Mouse (Mus musculus): ENCODE results near the gene Cltc. TPM values are rescaled to one million over a fixed set of nuclear protein-coding genes. Genes with fewer than 3 reads are reported as not detected.
A peak's percentile ranks its signal among the peaks of the same experiment; 100 is the strongest.
"Not testable (repeated sequence)": the region's sequence is repeated elsewhere in the genome, so short reads cannot be mapped to it uniquely, and the experiment has no call there.

The Cltc gene
- polyA plus RNA-seq, 1 experiment: 326 TPM

DNA sequence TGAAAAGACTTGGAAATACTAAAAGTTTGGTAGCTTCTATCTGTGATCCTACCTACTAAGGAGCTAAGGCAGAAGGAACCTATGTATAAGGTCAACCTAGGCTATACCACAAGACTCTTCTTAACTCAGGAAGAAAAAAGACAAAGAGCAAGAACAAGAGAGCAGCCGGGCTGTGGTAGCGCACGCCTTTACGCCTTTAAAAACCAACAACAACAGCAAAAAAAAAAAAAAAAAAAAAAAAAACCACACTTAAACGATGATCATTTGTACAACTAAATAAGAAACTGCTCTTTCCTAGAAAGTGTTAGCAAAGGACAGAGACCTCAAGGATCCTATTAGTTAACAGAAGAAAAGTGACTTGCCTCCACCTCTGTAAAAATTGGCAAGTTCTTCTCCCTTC, 15.9 kb downstream of the Cltc start:
- Histone ChIP-seq H3K27ac (ENCODE audit: insufficient read depth, low read length) (no peak overlapping the region), H3K4me1 (ENCODE audit: control insufficient read depth, insufficient read depth, low read length) (peaks cover 8% of the 10 kb centered on the region; the same call in 1 of the 2 replicates), H3K4me3 (ENCODE audit: insufficient read depth, low read length) (no peak overlapping the region)
- TF ChIP-seq CTCF (IDR thresholded peaks at IDR 0.05; ENCODE audit: extremely low read depth, insufficient read depth, low read length) (no peak), POLR2A (IDR thresholded peaks at IDR 0.05; ENCODE audit: extremely low read depth, insufficient read depth, low read length) (no peak)

DNA sequence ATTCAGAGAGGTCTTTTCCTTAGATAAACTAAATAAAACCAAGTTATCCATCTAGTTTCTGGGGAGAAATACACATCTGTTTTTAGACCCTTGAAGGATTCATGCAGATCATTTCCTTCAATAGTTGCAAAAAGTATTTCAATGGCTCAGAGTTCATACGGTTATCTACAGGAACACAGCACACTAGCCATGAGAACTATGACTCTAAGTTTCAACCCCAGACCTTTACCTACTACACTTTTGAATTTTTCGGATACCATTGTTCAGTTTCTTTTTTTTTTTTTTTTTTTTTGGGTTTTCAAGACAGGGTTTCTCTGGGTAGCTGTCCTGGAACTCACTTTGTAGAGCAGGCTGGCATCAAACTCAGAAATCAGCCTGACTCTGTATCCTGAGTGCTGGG, 17.9 kb downstream of the Cltc start:
- no peak overlapping the region for H3K4me3 ChIP-seq (ENCODE audit: insufficient read depth, low read length)
- H3K4me1 ChIP-seq (ENCODE audit: control insufficient read depth, insufficient read depth, low read length): peaks cover 7% of the 10 kb centered on the region
- TF ChIP-seq POLR2A (IDR thresholded peaks at IDR 0.05; ENCODE audit: extremely low read depth, insufficient read depth, low read length) (no peak), CTCF (IDR thresholded peaks at IDR 0.05; ENCODE audit: extremely low read depth, insufficient read depth, low read length) (no peak)
- no peak overlapping the region for H3K27ac ChIP-seq (ENCODE audit: insufficient read depth, low read length)

GRCm38 (mm10) chr11:86738956-86739355, 18.4 kb downstream of the Cltc start:
- Histone ChIP-seq H3K4me1 (ENCODE audit: control insufficient read depth, insufficient read depth, low read length) (peaks cover 7% of the 10 kb centered on the region), H3K27ac (ENCODE audit: insufficient read depth, low read length) (no peak overlapping the region), H3K4me3 (ENCODE audit: insufficient read depth, low read length) (no peak overlapping the region)
- TF ChIP-seq CTCF (IDR thresholded peaks at IDR 0.05; ENCODE audit: extremely low read depth, insufficient read depth, low read length) (no peak), POLR2A (IDR thresholded peaks at IDR 0.05; ENCODE audit: extremely low read depth, insufficient read depth, low read length) (no peak)

GRCm38 (mm10) chr11:86738308-86738707, 19.1 kb downstream of the Cltc start:
- H3K4me1 ChIP-seq (ENCODE audit: control insufficient read depth, insufficient read depth, low read length); H3K27ac ChIP-seq (ENCODE audit: insufficient read depth, low read length); H3K4me3 ChIP-seq (ENCODE audit: insufficient read depth, low read length): not testable (repeated sequence)

DNA sequence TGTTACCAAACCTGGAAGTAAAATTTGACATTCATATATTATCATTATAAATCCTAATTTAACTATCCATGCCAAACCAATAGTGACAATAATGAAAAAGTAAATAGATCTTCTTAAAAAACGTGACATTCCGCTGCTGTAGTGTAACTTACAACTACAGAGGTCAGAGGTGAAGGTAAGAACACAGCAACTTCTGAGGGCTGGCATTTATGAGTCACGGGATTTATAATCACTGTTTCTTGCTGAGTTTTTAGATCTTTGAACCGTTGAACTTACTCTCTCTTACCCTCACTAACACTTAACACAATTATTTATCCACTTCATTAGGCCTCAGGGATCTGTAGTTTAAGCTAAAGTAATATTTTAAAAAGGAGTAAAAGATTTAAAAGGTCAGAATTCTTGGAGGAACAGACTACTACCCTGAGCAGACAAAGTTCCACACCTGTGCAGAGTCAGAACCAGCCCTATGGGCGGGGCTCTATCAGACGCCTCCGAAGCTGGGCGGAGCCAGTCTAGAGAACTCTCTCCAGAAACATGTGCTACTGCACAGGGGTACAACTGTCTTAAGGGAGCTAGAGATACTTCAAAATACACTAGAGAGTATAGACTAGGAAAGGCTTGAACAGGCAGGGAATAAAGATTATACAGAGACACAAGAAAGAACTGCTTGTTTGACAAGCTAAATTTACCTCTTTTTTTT, 19.9 kb downstream of the Cltc start:
- no peak overlapping the region for H3K27ac ChIP-seq (ENCODE audit: insufficient read depth, low read length)
- no peak overlapping the region for H3K4me3 ChIP-seq (ENCODE audit: insufficient read depth, low read length)
- peaks cover 6% of the 10 kb centered on the region for H3K4me1 ChIP-seq (ENCODE audit: control insufficient read depth, insufficient read depth, low read length)
- TF ChIP-seq POLR2A (IDR thresholded peaks at IDR 0.05; ENCODE audit: extremely low read depth, insufficient read depth, low read length) (no peak), CTCF (IDR thresholded peaks at IDR 0.05; ENCODE audit: extremely low read depth, insufficient read depth, low read length) (no peak)

GRCm38 (mm10) chr11:86734993-86735392, 22.4 kb downstream of the Cltc start:
- no peak overlapping the region for H3K4me3 ChIP-seq (ENCODE audit: insufficient read depth, low read length)
- H3K4me1 ChIP-seq (ENCODE audit: control insufficient read depth, insufficient read depth, low read length): peaks cover 6% of the 10 kb centered on the region
- TF ChIP-seq POLR2A (IDR thresholded peaks at IDR 0.05; ENCODE audit: extremely low read depth, insufficient read depth, low read length) (no peak), CTCF (IDR thresholded peaks at IDR 0.05; ENCODE audit: extremely low read depth, insufficient read depth, low read length) (no peak)
- H3K27ac ChIP-seq (ENCODE audit: insufficient read depth, low read length): no peak overlapping the region

- Histone ChIP-seq H3K4me3 (ENCODE audit: insufficient read depth, low read length) (no peak overlapping the region), H3K27ac (ENCODE audit: insufficient read depth, low read length) (peak overlapping the region; percentile 48), H3K4me1 (ENCODE audit: control insufficient read depth, insufficient read depth, low read length) (peaks cover 6% of the 10 kb centered on the region)
- TF ChIP-seq CTCF (IDR thresholded peaks at IDR 0.05; ENCODE audit: extremely low read depth, insufficient read depth, low read length) (no peak), POLR2A (IDR thresholded peaks at IDR 0.05; ENCODE audit: extremely low read depth, insufficient read depth, low read length) (no peak)
Measured at GRCm38 (mm10) chr11:86734241-86734939, 23.0 kb downstream of the Cltc start.

- Histone ChIP-seq H3K4me1 (ENCODE audit: control insufficient read depth, insufficient read depth, low read length) (peaks cover 6% of the 10 kb centered on the region), H3K27ac (ENCODE audit: insufficient read depth, low read length) (no peak overlapping the region), H3K4me3 (ENCODE audit: insufficient read depth, low read length) (no peak overlapping the region)
- no peak for TF ChIP-seq CTCF (IDR thresholded peaks at IDR 0.05; ENCODE audit: extremely low read depth, insufficient read depth, low read length)
- TF ChIP-seq POLR2A (IDR thresholded peaks at IDR 0.05; ENCODE audit: extremely low read depth, insufficient read depth, low read length): no peak
Measured at GRCm38 (mm10) chr11:86731443-86731842, 25.9 kb downstream of the Cltc start.

GRCm38 (mm10) chr11:86725607-86726006, 31.8 kb downstream of the Cltc start:
- H3K4me1 ChIP-seq (ENCODE audit: control insufficient read depth, insufficient read depth, low read length): no peaks in the 10 kb centered on the region
- H3K4me3 ChIP-seq (ENCODE audit: insufficient read depth, low read length): no peak overlapping the region
- no peak for TF ChIP-seq CTCF (IDR thresholded peaks at IDR 0.05; ENCODE audit: extremely low read depth, insufficient read depth, low read length)
- no peak overlapping the region for H3K27ac ChIP-seq (ENCODE audit: insufficient read depth, low read length)

- no peak overlapping the region for H3K27ac ChIP-seq (ENCODE audit: insufficient read depth, low read length)
- TF ChIP-seq CTCF (IDR thresholded peaks at IDR 0.05; ENCODE audit: extremely low read depth, insufficient read depth, low read length) (no peak), POLR2A (IDR thresholded peaks at IDR 0.05; ENCODE audit: extremely low read depth, insufficient read depth, low read length) (no peak)
- no peak overlapping the region for H3K4me3 ChIP-seq (ENCODE audit: insufficient read depth, low read length)
- H3K4me1 ChIP-seq (ENCODE audit: control insufficient read depth, insufficient read depth, low read length): no peaks in the 10 kb centered on the region
Measured at GRCm38 (mm10) chr11:86724982-86725381, 32.4 kb downstream of the Cltc start.

All from cortical plate, adult 2 months (tissue).